Mouse (Mus musculus): ENCODE data around the gene Zfp799. TPM values are rescaled to one million over a fixed set of nuclear protein-coding genes. Genes with fewer than 3 reads are reported as not detected.

The Zfp799 gene
- polyA plus RNA-seq, 1 experiment from 2014 or later = 1.2 TPM

DNA sequence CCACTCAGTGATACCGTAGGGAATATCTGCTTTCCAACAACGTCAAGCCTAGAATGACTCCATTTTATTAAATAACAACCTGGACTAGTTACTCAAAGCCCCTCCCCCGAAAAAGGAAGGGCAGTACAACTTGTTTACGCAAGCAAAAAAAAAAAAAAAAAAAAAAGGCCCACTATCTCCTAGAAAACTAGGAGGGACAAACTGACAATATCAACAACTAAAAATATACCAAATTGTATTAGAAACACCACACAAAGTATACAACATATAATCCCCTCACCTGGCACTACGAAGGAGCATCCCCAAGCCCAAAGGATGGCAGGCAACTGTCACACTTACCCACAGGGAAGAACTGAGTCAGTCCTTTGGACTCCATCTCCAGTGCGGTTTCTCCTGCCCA lies 43.1 kb downstream of the Zfp799 start:
- H3K9ac ChIP-seq = peak overlapping the region; percentile 88
- H3K27ac ChIP-seq (replicated peaks) = peak overlapping the region; percentile 94
- peaks cover 39% of the 10 kb centered on the region for H3K36me3 ChIP-seq (replicated peaks)
- peak overlapping the region; percentile 78 for H3K4me2 ChIP-seq
- no peak for ATAC-seq (ENCODE audit: insufficient read depth)
- peaks cover 26% of the 10 kb centered on the region for H3K4me1 ChIP-seq (replicated peaks)
- 46% methylated on average over 6 of the region's 6 CpGs for WGBS (ENCODE audit: insufficient replicate concordance)
- H3K27me3 ChIP-seq = no peaks in the 10 kb centered on the region
- H3K9me3 ChIP-seq (replicated peaks) = no peaks in the 10 kb centered on the region
- H3K4me3 ChIP-seq (replicated peaks) = peak overlapping the region; percentile 87

- no peak overlapping the region for H3K27ac ChIP-seq (replicated peaks)
- H3K9ac ChIP-seq = no peak overlapping the region
- no peak overlapping the region for H3K4me3 ChIP-seq (replicated peaks)
- H3K4me2 ChIP-seq = no peak overlapping the region
- H3K9me3 ChIP-seq (replicated peaks) = no peaks in the 10 kb centered on the region
- WGBS (ENCODE audit: insufficient replicate concordance) = 91% methylated on average over 3 of the region's 3 CpGs
- ATAC-seq (ENCODE audit: insufficient read depth) = no peak
- H3K27me3 ChIP-seq = no peaks in the 10 kb centered on the region
- peaks cover 41% of the 10 kb centered on the region for H3K36me3 ChIP-seq (replicated peaks)
- peaks cover 26% of the 10 kb centered on the region for H3K4me1 ChIP-seq (replicated peaks)
These were observed 44.4 kb downstream of the Zfp799 start for GRCm38 (mm10) chr17:32785656-32786055.

GRCm38 (mm10) chr17:32777564-32777963 lies 52.5 kb downstream of the Zfp799 start:
- 93% methylated on average over 3 of the region's 3 CpGs for WGBS (ENCODE audit: insufficient replicate concordance)

DNA sequence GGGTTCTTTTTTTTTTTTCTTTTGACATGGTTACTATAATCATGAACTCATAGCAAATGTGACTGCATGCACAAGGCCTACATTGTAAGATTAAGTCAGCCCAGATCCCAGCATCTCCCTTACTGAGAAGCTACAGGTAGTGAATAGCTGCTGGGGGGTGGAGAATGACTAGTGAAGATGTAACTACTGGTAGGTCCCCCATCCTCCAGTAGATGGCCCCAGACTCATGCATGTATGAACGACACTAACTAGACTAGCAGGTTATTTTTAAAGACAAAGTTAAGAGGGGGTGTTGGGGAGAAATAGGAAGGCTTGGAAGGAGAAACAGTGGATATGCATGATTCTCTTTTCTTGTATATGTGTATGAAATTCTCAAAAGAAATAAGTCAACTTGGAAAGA lies 58.8 kb downstream of the Zfp799 start:
- H3K27ac ChIP-seq (replicated peaks) = no peak overlapping the region
- H3K4me2 ChIP-seq = no peak overlapping the region
- 71% methylated on average over 1 of the region's 1 CpGs for WGBS (ENCODE audit: insufficient replicate concordance)
- no peak overlapping the region for H3K9ac ChIP-seq
- H3K36me3 ChIP-seq (replicated peaks) = peaks cover 91% of the 10 kb centered on the region
- H3K9me3 ChIP-seq (replicated peaks) = no peaks in the 10 kb centered on the region
- no peak for ATAC-seq (ENCODE audit: insufficient read depth)
- no peak overlapping the region for H3K4me3 ChIP-seq (replicated peaks)
- no peaks in the 10 kb centered on the region for H3K27me3 ChIP-seq
- H3K4me1 ChIP-seq (replicated peaks) = no peaks in the 10 kb centered on the region

More at GRCm38 (mm10) chr17:32777564-32777963, 52.5 kb downstream of the Zfp799 start:
- no peak overlapping the region for H3K4me3 ChIP-seq (replicated peaks)
- H3K27me3 ChIP-seq = no peaks in the 10 kb centered on the region
- H3K9me3 ChIP-seq (replicated peaks) = no peaks in the 10 kb centered on the region
- ATAC-seq (ENCODE audit: insufficient read depth) = no peak
- H3K9ac ChIP-seq = no peak overlapping the region
- H3K36me3 ChIP-seq (replicated peaks) = peaks cover 78% of the 10 kb centered on the region
- H3K27ac ChIP-seq (replicated peaks) = no peak overlapping the region
- no peak overlapping the region for H3K4me2 ChIP-seq
- H3K4me1 ChIP-seq (replicated peaks) = peaks cover 6% of the 10 kb centered on the region; the same call in 1 of the 2 replicates

DNA sequence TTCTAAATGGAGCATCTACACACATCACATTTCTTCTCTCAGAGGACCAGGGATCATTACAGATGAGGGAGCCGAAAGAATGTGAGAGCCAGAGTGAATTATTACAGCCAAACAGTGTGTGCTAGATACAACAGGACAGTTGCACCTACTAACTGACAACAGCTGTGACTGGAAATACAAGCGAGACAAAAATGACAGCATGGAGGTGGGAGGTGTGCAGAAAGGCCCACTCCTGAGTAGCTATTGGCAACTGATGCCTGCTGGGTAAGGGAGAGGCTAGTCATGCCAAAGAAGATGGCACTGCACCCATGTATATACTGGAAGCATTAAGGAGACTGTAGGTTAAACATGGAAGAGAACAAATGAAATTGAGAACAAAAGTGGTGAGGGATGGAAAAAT lies 63.6 kb downstream of the Zfp799 start:
- no peaks in the 10 kb centered on the region for H3K4me1 ChIP-seq (replicated peaks)
- H3K27me3 ChIP-seq = no peaks in the 10 kb centered on the region
- H3K9me3 ChIP-seq (replicated peaks) = no peaks in the 10 kb centered on the region
- no peak overlapping the region for H3K4me2 ChIP-seq
- no peak overlapping the region for H3K27ac ChIP-seq (replicated peaks)
- 87% methylated on average over 2 of the region's 2 CpGs for WGBS (ENCODE audit: insufficient replicate concordance)
- ATAC-seq (ENCODE audit: insufficient read depth) = no peak
- no peak overlapping the region for H3K4me3 ChIP-seq (replicated peaks)
- no peak overlapping the region for H3K9ac ChIP-seq
- H3K36me3 ChIP-seq (replicated peaks) = peaks cover 67% of the 10 kb centered on the region

Other genes starting within 250 kb of the Zfp799 start
- gene Cyp4f37, start 209.0 kb downstream of the Zfp799 start, polyA plus RNA-seq (2015; fragmentation: Nextera tagmentation; extraction: Ambion mirVana) = not detected in 2 replicates
- gene Cyp4f40, start 171.4 kb downstream of the Zfp799 start, polyA plus RNA-seq (2015; fragmentation: Nextera tagmentation; extraction: Ambion mirVana) = not detected in 2 replicates
- gene Cyp4f15, start 144.6 kb downstream of the Zfp799 start, polyA plus RNA-seq (2015; fragmentation: Nextera tagmentation; extraction: Ambion mirVana) = 6.5 and 7.5 TPM in 2 replicates
- gene Zfp871, start 42.0 kb downstream of the Zfp799 start, polyA plus RNA-seq (2015; fragmentation: Nextera tagmentation; extraction: Ambion mirVana) = 8.4 and 9.8 TPM in 2 replicates
- gene Zfp811, start 20.3 kb downstream of the Zfp799 start, polyA plus RNA-seq (2015; fragmentation: Nextera tagmentation; extraction: Ambion mirVana) = 0.06 and 0.15 TPM in 2 replicates
- gene Zfp870, start 61.4 kb upstream of the Zfp799 start, polyA plus RNA-seq (2015; fragmentation: Nextera tagmentation; extraction: Ambion mirVana) = 1.6 TPM in 2 replicates
- not detected in 2 replicates for gene Cyp4f14, start 87.1 kb upstream of the Zfp799 start, polyA plus RNA-seq (2015; fragmentation: Nextera tagmentation; extraction: Ambion mirVana)
- gene Cyp4f13, start 117.1 kb upstream of the Zfp799 start, polyA plus RNA-seq (2015; fragmentation: Nextera tagmentation; extraction: Ambion mirVana) = 6.7 and 8.2 TPM in 2 replicates
- 3.9 and 4.2 TPM in 2 replicates for gene Zfp472, start 135.6 kb upstream of the Zfp799 start, polyA plus RNA-seq (2015; fragmentation: Nextera tagmentation; extraction: Ambion mirVana)
- gene Zfp952, start 162.9 kb upstream of the Zfp799 start, polyA plus RNA-seq (2015; fragmentation: Nextera tagmentation; extraction: Ambion mirVana) = 2.5 and 3.0 TPM in 2 replicates
- gene Zfp763, start 203.1 kb upstream of the Zfp799 start, polyA plus RNA-seq (2015; fragmentation: Nextera tagmentation; extraction: Ambion mirVana) = 2.2 and 2.3 TPM in 2 replicates
- not detected in 2 replicates for gene 4921501E09Rik, start 237.8 kb upstream of the Zfp799 start, polyA plus RNA-seq (2015; fragmentation: Nextera tagmentation; extraction: Ambion mirVana)